Mouse (Mus musculus): ENCODE data around the gene Rnf225.

DNA sequence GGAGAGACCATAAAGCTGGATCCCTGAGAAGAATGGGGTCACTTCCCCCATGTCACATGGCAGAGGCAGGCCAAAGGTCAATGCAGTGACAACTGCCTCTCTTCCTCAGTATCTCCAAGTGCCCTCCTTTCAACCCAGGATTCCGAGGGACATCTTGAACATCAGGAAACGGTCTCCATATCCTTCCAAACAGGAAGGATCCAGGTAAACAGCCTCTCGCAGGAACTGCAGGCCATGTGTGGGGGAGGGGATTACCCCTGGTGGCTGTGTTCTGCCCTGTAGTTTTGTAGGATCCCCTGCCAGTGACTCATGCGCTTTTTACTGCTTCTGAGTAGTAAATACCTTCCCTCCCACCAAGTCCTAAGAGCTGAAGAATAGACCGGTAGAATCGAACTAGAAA, 52.6 kb downstream of the Rnf225 start:
- TF ChIP-seq CTCF (conservative IDR thresholded peaks at IDR 0.05; ENCODE audit: low read length): no peak
- TF ChIP-seq NANOG (IDR thresholded peaks at IDR 0.05; ENCODE audit: borderline replicate concordance, low read length): no peak
- TF ChIP-seq POU5F1 (IDR thresholded peaks at IDR 0.05; ENCODE audit: borderline replicate concordance, low read length): no peak

All from E14TG2a.4 (cell line).